Mouse (Mus musculus): Measurements from ENCODE around the gene Syndig1.

The Syndig1 gene

DNA sequence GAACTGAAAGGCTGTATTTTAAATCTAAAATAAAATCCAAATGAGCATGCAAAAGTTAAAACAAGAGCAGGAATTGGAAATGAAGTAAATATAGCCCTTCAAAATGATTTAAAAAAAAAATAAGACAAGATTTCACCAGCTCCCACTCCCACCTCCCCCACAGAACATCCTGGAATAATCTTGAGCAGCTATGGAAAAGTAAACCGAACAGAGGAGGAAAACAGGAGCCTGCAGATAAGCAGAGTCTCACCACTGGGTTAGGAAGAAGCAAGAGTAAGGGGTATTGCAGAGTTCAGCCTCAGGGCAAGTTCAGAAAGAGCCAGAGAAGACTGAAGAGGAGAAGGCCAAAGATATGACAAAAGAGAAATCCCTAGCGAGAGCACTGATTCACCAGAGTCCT, 48.9 kb downstream of the Syndig1 start:
- no peak for DNase-seq

DNA sequence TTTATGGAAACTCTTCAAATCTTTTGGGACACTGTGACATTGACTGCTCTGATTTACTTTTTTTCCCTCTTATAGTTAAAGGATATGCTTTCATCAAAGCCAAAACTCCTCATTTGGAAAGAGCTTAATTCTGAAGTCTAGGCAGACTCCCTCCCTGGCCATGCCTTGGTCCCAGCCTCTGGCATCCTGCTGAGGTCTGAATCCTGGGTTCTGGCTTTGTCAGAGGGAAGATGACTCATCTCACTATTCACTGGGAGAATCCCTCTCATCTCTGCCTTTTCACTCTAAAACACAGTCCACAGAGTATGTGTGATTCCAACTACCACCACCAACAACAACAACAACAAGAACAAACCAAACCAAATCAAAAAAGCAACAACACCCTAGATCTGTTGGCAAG, 58.6 kb downstream of the Syndig1 start:
- no peak for DNase-seq

DNA sequence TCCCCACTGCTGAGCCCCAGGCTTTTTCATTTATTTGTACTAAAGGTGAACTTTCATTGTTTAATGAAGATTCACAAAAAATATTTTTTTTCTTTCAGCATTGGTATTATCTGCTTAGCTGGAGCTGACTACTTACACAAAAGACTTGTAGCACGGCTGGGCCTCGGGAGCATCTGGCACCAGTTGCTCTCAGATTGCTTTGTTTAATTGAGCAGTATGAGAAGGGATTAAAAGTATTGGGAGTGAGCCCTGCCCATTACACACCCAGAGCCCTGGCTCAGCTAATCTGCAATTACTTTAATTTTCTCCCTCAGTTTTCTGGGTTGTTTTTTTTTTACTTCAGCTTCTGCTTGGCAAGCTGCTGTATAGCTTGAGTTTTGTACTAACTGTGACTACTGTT, 62.6 kb downstream of the Syndig1 start:
- no peak for DNase-seq

DNA sequence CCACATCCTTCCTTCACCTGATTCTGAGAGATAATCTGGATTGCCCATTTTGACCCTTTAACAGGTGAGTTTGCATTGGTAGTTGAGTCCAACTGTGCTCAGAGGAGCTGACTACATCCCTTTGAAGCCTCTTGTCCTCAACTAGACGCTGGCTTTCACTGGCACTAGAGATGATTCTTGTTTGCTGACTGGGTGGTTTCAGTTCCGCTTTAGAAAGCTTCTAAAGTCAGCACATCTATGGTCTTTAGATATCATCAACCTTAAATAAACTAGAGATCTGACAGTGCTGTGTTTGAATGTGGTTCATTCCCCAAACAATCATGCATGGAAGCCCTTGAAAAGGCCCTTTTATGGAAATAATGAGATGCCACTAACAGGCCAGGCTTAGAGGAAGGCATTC, 67.3 kb downstream of the Syndig1 start:
- no peak for DNase-seq

DNA sequence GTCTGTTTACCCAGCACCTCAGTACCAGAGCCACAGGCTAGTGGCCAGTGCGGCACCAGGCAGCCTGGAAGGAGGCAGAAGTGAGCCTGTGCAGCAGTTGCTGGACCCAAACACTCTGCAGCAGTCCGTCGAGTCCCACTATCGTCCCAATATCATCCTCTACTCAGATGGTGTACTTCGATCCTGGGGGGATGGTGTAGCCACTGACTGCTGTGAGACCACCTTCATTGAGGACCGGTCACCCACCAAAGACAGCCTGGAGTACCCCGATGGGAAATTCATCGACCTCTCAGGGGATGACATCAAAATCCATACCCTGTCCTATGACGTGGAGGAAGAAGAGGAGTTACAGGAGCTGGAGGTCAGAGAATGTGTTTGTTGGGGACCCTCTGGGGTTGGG, 70.6 kb downstream of the Syndig1 start:
- no peak for DNase-seq

DNA sequence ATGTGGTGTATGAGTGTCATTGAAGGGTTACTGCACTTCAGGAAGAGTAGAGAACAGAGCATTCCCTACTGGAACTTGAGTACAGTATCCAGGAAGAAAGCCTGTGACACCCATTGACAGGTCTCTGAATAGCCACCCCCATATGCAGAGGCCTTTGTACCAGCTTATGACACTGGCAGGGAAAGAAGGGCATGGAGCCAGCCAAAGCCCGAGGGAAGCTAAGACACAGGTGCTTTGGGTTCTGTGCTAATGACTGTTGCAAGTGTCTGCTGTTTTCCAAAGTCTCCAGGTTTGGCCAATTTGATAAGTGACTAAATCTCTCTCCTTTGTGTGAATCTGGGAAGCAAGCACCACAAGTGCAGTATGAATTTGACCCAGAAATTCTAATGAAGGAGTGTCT, 71.6 kb downstream of the Syndig1 start:
- no peak for DNase-seq

DNA sequence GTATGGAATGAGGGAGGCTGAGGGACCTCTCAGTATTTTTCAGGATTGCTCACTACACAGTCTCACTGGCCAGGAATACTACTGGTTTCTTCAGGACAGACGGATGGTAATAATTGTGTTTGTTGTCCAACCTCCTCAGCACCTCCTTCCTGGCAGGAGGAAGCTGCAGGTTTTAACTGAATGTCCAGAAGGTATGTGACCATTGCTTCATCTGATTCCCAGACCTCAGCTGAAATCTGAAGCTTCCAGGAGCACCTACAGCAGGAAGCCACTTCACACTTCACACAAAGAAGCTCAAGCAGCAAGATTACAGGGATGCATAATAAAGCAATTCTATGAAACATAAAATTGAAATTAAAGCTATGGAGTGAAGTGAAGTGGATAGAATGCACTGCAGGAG, 75.4 kb downstream of the Syndig1 start:
- DNase-seq, result no peak

DNA sequence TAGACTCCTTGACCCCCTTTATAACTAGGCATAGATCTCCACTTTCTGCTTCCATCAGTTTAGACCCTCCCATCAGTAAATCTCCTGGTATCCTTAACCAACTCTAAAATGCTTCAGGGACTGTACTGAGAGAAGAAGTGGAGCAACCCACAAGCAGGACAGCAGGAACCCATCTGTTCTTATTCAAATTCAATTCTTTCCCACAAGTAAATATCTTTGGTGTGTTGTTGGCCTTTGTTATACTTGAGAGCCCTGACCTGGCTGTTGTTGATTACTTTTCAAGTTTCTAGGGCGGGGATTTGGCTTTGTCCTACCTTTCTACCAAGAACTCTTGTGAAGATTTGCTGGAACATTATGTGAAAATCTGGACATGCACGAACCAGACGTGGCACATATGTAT, 77.7 kb downstream of the Syndig1 start:
- no peak for DNase-seq

DNA sequence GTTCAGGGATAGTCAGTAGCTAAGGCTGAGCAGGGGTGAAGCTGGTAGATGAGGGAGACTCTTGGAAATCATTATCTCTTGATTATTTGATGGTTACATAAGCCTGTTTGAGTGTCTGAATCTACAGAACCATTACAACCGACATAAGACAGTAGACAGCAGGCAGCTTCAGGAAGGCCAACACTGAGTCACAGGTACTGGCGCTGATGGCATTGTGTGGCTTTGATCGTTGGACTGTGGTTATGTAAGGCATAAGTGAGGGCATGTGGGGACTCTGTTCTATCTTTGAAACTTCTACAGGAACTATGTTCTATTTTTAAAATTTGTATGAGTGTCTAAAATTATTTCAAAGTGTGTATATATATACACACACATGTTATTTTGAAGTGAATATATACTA, 88.2 kb downstream of the Syndig1 start:
- no peak for DNase-seq

DNA sequence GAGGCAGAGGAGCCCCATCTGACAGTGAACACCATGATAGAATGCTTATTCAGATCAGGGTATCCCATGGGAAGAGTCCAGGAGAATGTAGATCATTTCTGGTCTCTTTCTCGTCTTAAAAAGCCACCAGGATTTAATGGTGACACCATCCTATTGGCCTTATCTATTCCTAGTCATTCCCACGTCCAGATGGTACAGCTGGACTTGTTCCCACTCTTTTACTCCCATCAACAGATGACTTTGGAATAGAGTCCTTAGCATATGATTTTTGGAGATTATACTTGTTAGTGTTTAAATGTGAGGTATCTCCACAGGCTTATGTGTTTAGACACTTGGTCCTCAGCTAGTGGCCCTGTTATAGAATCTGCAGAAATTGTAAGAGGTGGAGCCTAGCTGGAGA, 94.5 kb downstream of the Syndig1 start:
- DNase-seq, result no peak

DNA sequence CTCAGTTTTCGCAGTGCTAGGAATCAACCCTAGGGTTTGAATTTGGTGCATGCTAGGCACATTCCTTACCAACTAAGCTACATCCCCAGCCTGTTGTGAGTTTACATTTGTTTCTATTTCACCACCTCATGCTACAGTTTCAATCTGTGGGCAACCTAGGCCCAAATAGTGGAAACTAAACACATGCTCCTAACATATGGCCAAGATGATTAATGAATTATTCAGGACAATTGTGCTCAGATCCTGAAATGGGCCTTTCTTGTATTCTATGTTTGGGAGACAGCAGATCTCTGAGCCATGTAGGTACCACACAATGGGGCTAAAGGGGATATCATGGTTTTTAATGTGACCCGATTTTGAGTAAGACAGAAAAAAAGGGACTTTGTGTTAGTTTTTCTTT, 96.9 kb downstream of the Syndig1 start:
- DNase-seq, result no peak

DNA sequence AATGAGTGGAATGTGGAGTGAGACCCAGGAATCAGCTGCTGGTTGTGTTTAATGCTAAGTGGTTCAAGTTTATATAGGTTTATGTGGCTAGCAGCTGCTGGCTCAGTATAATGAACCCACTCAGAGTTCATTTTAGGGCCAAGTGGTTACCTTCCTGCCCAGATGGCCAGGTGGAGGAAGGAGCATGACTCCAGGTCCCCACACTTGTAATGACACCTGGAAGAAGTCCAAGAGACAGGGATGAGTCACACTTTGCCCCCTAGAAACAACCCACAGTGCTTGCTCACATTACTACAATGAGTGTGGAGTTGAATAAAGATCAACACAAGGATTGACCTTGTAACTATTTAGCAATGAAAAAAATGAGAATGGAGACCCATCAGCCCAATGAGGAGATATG, 98.0 kb downstream of the Syndig1 start:
- no peak for DNase-seq

DNA sequence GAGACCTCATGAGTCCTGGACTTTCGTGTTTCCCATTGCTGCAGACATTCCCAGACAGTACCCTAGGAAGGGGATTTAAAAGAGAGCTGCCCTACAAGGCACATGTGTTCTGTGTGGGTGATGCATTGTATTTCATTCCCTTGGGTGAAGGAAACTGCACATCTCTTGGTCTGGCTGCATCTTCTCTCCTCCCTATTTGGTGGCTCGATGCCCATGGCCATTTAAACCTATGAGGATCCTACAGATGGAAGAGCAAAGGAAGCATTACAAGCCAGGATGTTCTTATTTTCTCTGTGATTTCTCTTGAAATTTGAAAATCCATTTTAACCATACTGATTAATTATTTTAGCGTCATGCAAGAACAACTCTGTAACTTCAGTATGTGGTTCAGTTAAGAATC, 98.5 kb downstream of the Syndig1 start:
- no peak for DNase-seq

DNA sequence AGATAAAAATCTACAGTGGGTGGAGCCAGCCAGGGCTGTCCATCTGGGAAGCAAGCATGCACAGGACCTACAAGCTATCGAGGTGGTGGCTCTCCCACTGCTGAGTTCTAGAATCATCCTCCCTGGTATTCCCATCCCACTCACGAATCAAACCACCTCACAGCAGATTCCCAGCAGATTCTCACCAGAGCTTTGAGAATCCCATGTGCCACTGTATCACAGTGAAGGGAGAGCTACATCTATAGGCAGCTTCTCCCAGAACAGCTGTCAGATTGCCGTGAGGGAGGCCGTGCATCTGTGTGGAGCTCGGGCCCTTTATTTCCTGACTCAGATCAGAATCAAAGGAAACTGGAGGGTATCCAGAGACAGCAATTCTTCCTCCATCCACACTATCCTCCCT, 101.0 kb downstream of the Syndig1 start:
- DNase-seq, result no peak

DNA sequence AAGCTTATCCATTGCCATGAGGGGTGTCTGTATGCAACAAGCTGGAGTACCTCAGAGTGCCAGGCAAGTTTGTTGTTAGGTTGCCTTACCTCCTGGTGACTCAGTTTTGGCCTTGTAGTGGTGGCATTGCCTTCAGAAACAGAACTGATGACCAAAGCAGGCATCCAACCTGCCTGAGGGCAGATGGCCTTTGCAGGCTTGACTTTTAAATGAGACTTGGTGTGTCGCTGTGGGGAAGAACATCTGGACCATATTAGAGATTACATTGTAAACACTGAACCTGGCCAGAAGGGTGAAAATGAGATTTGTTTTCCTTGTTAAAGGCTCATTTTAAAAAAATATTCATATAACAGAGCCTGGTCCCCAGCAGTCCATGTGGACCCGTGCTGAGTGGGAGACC, 102.1 kb downstream of the Syndig1 start:
- DNase-seq, result no peak

DNA sequence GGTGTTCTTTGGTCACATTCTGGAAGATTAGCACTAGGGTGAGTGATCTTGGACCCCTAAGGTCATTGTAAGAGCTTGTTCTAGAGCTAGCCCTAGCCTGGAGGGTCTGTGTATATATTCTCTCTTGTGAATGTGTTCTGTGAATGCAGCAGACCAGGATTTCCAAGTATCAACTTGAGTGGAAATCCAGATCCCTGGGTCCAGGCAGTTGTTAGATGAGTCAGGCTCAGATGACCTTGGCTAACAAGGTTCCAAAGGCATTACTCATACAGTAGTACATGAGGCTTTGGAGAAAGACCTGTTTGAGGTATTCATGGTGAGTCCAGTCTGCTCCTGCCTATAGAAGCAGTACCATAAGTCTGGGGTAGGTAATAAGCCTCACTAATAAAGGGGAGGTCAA, 103.1 kb downstream of the Syndig1 start:
- no peak for DNase-seq

DNA sequence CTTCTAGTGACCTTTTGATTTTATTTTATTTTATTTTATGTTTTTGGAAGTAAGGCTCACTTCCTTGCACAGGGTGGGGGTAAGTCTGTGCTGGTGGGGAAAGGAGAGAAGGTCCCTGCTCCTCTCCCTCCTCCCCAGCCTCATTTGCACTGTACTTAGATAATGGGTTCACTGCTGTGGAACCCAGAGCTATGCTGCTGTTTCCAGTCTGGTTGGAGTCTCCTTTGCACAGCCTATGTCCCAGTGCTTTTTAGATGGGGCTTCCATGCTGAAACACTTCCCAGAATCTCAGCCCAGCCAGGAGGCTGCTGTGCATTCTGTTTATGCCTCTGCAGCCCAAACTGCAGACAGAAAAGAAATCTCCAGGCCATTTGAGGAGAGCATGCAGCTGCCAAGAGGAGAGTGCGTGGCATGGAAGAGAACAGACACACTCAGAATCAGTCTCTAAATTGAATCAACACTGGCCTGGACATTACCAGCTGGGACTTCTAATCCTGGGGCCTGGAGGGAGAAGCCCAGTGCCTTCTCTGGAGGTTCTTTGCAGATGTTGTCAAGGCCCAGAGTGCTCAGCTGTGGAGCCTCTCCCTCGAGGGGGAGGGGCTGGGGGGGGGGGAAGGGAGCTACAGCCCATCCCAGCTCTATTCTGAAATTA, 104.4 kb downstream of the Syndig1 start:
- DNase-seq, result no peak

DNA sequence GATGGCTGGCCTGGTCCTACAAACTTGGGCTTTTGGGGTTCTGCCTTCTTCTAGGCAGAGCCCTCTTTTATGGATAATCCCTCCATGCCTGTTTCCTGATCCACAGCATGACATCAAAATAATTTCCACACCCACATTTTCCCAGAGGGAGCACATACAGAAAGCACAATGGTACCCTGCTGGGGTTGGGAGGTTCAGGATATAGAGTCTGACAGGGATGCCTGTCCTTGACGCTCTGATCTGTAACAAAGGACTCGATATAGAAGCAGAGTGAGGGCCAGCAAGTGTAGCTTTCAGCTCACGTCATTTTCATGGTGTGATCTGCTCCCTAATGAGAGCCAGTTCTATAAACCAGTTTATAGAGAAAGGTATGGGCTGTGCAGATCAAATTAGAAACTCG, 105.1 kb downstream of the Syndig1 start:
- DNase-seq, result no peak

DNA sequence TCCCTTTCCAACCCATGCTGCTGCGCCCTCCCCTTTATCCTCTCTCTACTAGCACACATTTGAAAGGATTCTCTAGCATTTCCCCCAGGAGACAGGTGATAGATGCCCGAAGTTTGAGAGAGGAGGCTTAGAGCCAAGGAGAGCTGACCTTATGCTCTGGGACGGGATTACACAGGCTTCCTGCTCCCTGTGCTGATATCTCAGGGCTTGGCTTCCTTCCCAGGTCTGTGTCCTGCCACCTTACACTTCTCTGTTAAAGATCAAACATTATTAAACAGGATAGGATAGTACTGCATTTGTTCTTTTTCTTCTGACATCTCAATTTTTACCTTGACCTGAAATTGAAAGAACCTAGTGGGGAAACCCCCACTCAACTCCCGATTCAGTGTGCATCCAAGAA, 109.8 kb downstream of the Syndig1 start:
- DNase-seq, result no peak

DNA sequence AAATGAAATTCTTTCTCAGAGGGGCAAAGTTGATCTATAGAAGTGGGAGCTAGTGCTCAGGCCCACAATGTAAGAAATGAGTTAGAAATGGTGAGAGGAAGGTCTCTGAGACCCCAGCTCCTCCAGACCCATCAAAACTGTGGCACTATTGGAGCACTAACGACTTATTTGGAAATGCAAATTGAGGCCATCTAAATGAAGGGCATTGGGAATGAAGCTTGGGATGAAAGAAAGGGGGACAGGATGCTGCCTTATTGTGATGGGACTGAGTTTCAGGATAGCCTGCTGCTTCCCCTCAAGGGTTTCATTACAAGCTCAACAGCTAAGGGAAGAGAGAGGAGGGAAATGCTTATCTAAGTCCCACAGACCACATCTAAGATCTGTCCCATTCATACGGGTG, 110.6 kb downstream of the Syndig1 start:
- DNase-seq, result no peak

DNA sequence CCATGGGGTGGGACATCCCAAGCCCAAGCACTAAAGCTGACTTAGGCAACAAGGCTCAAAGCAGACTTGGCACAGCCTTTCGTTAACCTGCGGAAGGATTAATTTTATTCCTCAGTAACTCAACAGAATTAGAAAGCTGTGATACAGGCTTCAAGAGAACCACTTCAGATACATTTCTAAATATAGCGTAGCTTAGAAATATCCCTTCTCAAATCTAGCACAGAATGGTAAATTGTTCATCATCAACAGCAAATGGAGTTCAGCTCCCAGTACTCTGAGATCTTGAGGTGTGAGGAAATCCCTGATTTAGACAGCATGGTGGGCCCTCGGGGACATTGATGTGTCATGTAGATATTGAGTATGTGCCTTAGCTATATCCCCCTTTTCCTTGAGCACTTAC, 121.6 kb downstream of the Syndig1 start:
- DNase-seq, result no peak

DNA sequence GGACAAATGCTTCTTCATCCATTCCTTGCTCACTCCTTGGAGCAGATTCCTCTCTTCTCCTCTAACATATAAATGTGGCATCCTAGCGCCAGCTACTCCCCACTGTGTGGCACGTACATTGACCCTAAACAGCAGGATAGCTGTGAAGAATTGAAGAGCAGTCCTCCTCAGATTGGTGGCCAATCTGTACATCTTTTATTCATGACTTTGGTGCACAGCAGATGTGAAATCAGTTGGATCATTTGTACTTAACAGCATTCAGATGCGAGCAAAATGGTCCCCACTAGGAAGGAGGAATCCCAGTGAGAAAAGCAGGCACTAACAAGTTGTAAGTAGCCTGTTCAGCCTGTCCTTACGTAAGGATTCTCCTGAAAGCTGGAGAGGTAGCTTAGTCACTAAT, 142.0 kb downstream of the Syndig1 start:
- DNase-seq, result no peak

DNA sequence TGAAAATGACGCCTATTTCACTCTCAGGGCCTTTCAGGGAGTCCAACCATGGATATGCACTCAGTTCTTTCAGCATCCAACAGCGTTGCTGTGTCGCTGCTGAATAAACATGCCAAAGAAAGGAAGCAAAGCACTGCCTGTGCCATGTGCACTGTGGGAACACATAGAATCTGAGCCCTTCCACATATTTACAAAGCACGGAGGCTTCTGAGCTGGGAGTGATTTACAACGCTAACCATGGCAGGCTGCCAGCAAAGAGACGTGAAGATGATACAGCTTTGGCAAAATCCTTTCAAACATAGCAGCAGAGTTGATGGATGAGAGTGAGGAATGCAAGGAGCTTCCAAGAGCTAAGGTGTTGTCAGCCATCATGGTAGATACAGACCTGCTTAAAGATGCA, 144.6 kb downstream of the Syndig1 start:
- no peak for DNase-seq

DNA sequence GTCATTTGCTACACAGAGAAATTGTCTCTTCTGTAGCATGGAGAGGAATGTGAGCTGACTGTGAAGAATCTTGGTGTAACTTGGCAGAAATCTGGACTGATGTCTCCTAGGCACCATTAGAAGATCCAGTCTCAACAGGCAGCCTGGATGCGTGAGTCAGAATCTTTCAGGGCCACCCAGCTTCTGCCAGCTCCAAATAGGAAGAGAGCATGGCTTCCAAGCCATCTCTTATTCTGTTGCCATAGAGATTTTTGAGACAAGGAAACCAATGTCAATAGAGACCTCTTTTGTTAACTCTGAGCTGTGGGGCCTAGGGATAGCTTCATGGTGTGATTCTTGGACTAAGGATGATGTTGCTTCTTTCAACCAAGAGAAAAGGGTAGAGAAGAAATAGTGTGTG, 151.4 kb downstream of the Syndig1 start:
- DNase-seq, result no peak

DNA sequence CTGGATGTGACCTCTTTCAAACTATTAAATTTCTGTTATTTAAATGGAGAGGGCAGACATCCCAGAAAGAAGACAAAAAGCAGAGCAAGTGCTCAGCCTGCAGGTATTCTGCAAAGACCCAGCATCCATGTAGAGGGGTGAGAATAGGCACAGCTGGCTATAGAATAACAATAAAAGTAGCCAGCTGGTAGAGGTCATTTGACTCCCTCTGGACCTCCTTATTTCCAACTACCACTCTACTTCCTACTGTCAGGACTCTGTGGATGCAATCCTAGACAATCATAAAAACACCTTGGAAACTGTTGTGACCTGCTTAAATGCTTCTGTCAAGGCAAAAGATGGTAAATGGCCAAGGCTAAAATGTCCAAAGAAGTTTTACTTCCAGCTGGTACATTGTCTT, 153.5 kb downstream of the Syndig1 start:
- no peak for DNase-seq

DNA sequence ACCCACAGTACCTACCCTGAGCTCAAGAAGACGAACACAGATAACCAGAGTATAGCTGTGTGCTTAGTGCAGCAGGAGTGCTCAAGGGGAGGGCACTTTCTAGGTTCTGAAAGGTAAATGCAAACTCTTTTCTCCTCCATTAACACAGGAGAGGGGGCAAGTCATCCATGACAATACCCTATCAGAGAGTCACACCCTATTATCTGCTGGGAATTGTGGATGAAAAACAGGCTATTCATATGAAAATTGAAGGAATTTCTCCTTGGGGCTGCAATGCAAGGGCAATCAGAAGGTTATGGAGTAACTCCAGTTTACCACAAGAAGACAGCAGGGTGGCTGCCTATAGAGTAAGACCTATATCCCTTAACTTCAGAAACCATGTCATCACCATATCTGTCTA, 154.1 kb downstream of the Syndig1 start:
- no peak for DNase-seq

All from thymus, adult 18-20 months (tissue).